In the genomic region with DNA sequence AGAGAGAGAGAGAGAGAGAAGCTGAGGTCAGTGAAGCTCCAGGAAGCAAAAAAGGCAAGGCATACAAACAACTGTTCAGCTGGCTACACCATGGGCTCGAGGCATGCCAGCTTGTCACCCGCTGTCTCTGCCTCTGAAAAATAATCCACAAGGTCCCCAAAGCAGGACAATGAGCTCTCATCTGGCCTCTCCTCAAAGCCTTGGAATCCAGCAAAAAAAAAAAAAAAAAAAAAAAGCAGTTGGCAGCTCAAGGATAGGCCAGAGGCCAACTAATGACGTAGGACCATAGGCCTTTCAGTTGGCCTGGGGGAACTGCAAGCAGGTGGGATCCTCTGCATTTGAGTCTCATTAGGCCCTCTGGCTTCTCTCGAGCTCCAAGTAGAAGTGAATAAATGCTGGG, we compare ENCODE assay signal across 19 mouse cellular contexts. TPM values are rescaled to one million over a fixed set of nuclear protein-coding genes. Genes with fewer than 3 reads are reported as not detected.
A peak's percentile ranks its signal among the peaks of the same experiment; 100 is the strongest.
DNase-seq lines count a peak whose midpoint lies in the region; ATAC-seq lines count a peak whose summit lies in the region.
"Had no signal": no experiment of that assay in that cellular context is flagged by ENCODE, and none has a peak within 500 bp of the region (broad histone marks: within the 10 kb centered on the region; RNA-seq: fewer than 3 reads in every experiment).

No protein-coding gene starts in this region.

- WGBS in embryonic facial prominence, embryonic 14.5 days: 60% methylated on average over 4 of the region's 4 CpGs
- 82% methylated on average over 4 of the region's 4 CpGs for WGBS in embryonic facial prominence, embryonic 10.5 days
- WGBS in hindbrain, embryonic 16.5 days: 50% methylated on average over 4 of the region's 4 CpGs
- 89% methylated on average over 4 of the region's 4 CpGs for WGBS in hindbrain, embryonic 11.5 days

- no peak overlapping the region for H3K4me3 ChIP-seq in embryonic facial prominence, embryonic 14.5 days (ENCODE audit: low read depth, low read length)
- H3K4me3 ChIP-seq in embryonic facial prominence, embryonic 10.5 days: no peak overlapping the region
- H3K4me3 ChIP-seq in hindbrain, embryonic 16.5 days (ENCODE audit: low read length): no peak overlapping the region
- H3K4me3 ChIP-seq in hindbrain, embryonic 11.5 days (ENCODE audit: low read depth, low read length): no peak overlapping the region
- H3K4me3 ChIP-seq: heart, adult 2 months; layer of hippocampus, adult 2 months; limb, embryonic 12.5 days; midbrain, embryonic 12.5 days; myocyte; neural tube, embryonic 15.5 days had no signal

- no peaks in the 10 kb centered on the region for H3K36me3 ChIP-seq in embryonic facial prominence, embryonic 14.5 days (ENCODE audit: control insufficient read depth, insufficient read depth, low read length)
- no peaks in the 10 kb centered on the region for H3K36me3 ChIP-seq in embryonic facial prominence, embryonic 10.5 days (replicated peaks)
- no peaks in the 10 kb centered on the region for H3K36me3 ChIP-seq in hindbrain, embryonic 16.5 days (ENCODE audit: control insufficient read depth, insufficient read depth, low read length)
- no peaks in the 10 kb centered on the region for H3K36me3 ChIP-seq in hindbrain, embryonic 11.5 days (ENCODE audit: control insufficient read depth, insufficient read depth, low read length)
- H3K36me3 ChIP-seq: limb, embryonic 12.5 days; midbrain, embryonic 12.5 days; neural tube, embryonic 15.5 days had no signal

- no peak overlapping the region for H3K27ac ChIP-seq in embryonic facial prominence, embryonic 14.5 days (replicated peaks; ENCODE audit: low read depth, low read length)
- H3K27ac ChIP-seq in embryonic facial prominence, embryonic 10.5 days (replicated peaks): no peak overlapping the region
- no peak overlapping the region for H3K27ac ChIP-seq in hindbrain, embryonic 16.5 days (ENCODE audit: low read depth, low read length)
- no peak overlapping the region for H3K27ac ChIP-seq in hindbrain, embryonic 11.5 days (ENCODE audit: low read depth, low read length)
- H3K27ac ChIP-seq: heart, adult 2 months; layer of hippocampus, adult 2 months; limb, embryonic 12.5 days; liver, embryonic 14.5 days; midbrain, embryonic 12.5 days; neural tube, embryonic 15.5 days had no signal

- no peaks in the 10 kb centered on the region for H3K9me3 ChIP-seq in embryonic facial prominence, embryonic 14.5 days (ENCODE audit: control insufficient read depth, low read length)
- H3K9me3 ChIP-seq in embryonic facial prominence, embryonic 10.5 days: no peaks in the 10 kb centered on the region
- no peaks in the 10 kb centered on the region for H3K9me3 ChIP-seq in hindbrain, embryonic 16.5 days (ENCODE audit: control insufficient read depth, low read length)
- no peaks in the 10 kb centered on the region for H3K9me3 ChIP-seq in hindbrain, embryonic 11.5 days (ENCODE audit: control insufficient read depth, low read length)
- H3K9me3 ChIP-seq: limb, embryonic 12.5 days; midbrain, embryonic 12.5 days; neural tube, embryonic 15.5 days had no signal

- no peak overlapping the region for H3K4me2 ChIP-seq in embryonic facial prominence, embryonic 14.5 days (ENCODE audit: low read depth, low read length)
- no peak overlapping the region for H3K4me2 ChIP-seq in hindbrain, embryonic 16.5 days (ENCODE audit: low read length)
- no peak overlapping the region for H3K4me2 ChIP-seq in hindbrain, embryonic 11.5 days (replicated peaks; ENCODE audit: low read depth, low read length)
- H3K4me2 ChIP-seq: limb, embryonic 12.5 days; midbrain, embryonic 12.5 days; neural tube, embryonic 15.5 days had no signal

- no peak overlapping the region for H3K9ac ChIP-seq in embryonic facial prominence, embryonic 14.5 days (ENCODE audit: low read depth, low read length)
- no peak overlapping the region for H3K9ac ChIP-seq in hindbrain, embryonic 16.5 days (ENCODE audit: low read depth, low read length)
- no peak overlapping the region for H3K9ac ChIP-seq in hindbrain, embryonic 11.5 days (ENCODE audit: low read depth, low read length)
- H3K9ac ChIP-seq: limb, embryonic 12.5 days; liver, embryonic 14.5 days; midbrain, embryonic 12.5 days; neural tube, embryonic 15.5 days had no signal

- H3K27me3 ChIP-seq in embryonic facial prominence, embryonic 14.5 days (replicated peaks; ENCODE audit: control insufficient read depth, insufficient read depth, low read length): peaks cover 10% of the 10 kb centered on the region
- peaks cover 27% of the 10 kb centered on the region for H3K27me3 ChIP-seq in embryonic facial prominence, embryonic 10.5 days (replicated peaks; ENCODE audit: low read depth, poor library complexity, severe bottlenecking)
- no peaks in the 10 kb centered on the region for H3K27me3 ChIP-seq in hindbrain, embryonic 16.5 days (replicated peaks; ENCODE audit: control insufficient read depth, insufficient read depth, low read length)
- no peaks in the 10 kb centered on the region; the same call in 1 of the 2 replicates for H3K27me3 ChIP-seq in hindbrain, embryonic 11.5 days (ENCODE audit: control insufficient read depth, insufficient read depth, low read length)

- ATAC-seq in embryonic facial prominence, embryonic 14.5 days (ENCODE audit: low read depth): no peak
- ATAC-seq in hindbrain, embryonic 16.5 days: peak; percentile 67; the same call in 1 of the 2 replicates
- no peak for ATAC-seq in hindbrain, embryonic 11.5 days (ENCODE audit: low FRiP score)
- ATAC-seq: inflammation-experienced regulatory T-cells, adult 6 months had no signal

- H3K4me1 ChIP-seq in embryonic facial prominence, embryonic 14.5 days (ENCODE audit: control insufficient read depth, insufficient read depth, low read length): peaks cover 6% of the 10 kb centered on the region; the same call in 1 of the 2 replicates
- H3K4me1 ChIP-seq in embryonic facial prominence, embryonic 10.5 days: 0 out of 2 replicates have a peak, but pooled peaks cover 4% of the 10 kb centered on the region
- no peaks in the 10 kb centered on the region; the same call in 1 of the 2 replicates for H3K4me1 ChIP-seq in hindbrain, embryonic 16.5 days (ENCODE audit: control insufficient read depth, insufficient read depth, low read depth, low read length)
- no peaks in the 10 kb centered on the region for H3K4me1 ChIP-seq in hindbrain, embryonic 11.5 days (replicated peaks; ENCODE audit: control insufficient read depth, insufficient read depth, low read length)
- H3K4me1 ChIP-seq: midbrain, embryonic 12.5 days had no signal

- DNase-seq in embryonic facial prominence, embryonic 14.5 days (ENCODE audit: low spot score): peak; percentile 36
- no peak for DNase-seq in embryonic facial prominence, embryonic 10.5 days (ENCODE audit: low spot score)
- DNase-seq in hindbrain, embryonic 11.5 days (ENCODE audit: low spot score): no peak
- DNase-seq in lung, postnatal 36 days: peak; percentile 17
- DNase-seq in lung, adult 18-20 months: no peak
- no peak for DNase-seq in frontal cortex, postnatal 25 days (ENCODE audit: low spot score in 2 of 2)
- DNase-seq: cerebellum, adult 9-11 months; embryo, embryonic 11 days; gastrocnemius, postnatal 10 days; heart, adult 2 months; right cerebral cortex, postnatal 25 days had no signal

RNA-seq across cellular contexts. Expression of a gene that starts 7.6 kb away (rescaled TPM):
- 3.9 and 4.1 TPM in 2 replicates for polyA plus RNA-seq in embryonic facial prominence, embryonic 14.5 days (2014; fragmentation: Nextera tagmentation; extraction: Ambion mirVana)
- 0.57 and 0.93 TPM in 2 replicates for polyA plus RNA-seq in embryonic facial prominence, embryonic 10.5 days (2016; fragmentation: Nextera tagmentation; extraction: Ambion mirVana)
- polyA plus RNA-seq in hindbrain, embryonic 16.5 days (2015; fragmentation: Nextera tagmentation; extraction: Ambion mirVana): 1.8 and 2.8 TPM in 2 replicates
- 1.4 and 1.5 TPM in 2 replicates for polyA plus RNA-seq in hindbrain, embryonic 11.5 days (2014; fragmentation: Nextera tagmentation; extraction: Ambion mirVana)
- polyA plus RNA-seq: myocyte had no signal

RNA-seq across cellular contexts. Expression of a gene that starts 27.7 kb away (rescaled TPM):
- polyA plus RNA-seq in embryonic facial prominence, embryonic 14.5 days (2014; fragmentation: Nextera tagmentation; extraction: Ambion mirVana): 18.9 and 20.7 TPM in 2 replicates
- polyA plus RNA-seq in embryonic facial prominence, embryonic 10.5 days (2016; fragmentation: Nextera tagmentation; extraction: Ambion mirVana): 7.2 and 9.1 TPM in 2 replicates
- 6.2 and 7.6 TPM in 2 replicates for polyA plus RNA-seq in hindbrain, embryonic 16.5 days (2015; fragmentation: Nextera tagmentation; extraction: Ambion mirVana)
- 3.4 and 3.9 TPM in 2 replicates for polyA plus RNA-seq in hindbrain, embryonic 11.5 days (2014; fragmentation: Nextera tagmentation; extraction: Ambion mirVana)
- polyA plus RNA-seq: inflammation-experienced regulatory T-cells, adult 6 months; myocyte had no signal

Comparison
In these comparisons a context has a peak if more than half of its experiments do, and no peak if none do; other contexts are left out.
1. DNase-seq: peak in embryonic facial prominence, embryonic 14.5 days (single experiment) and lung, postnatal 36 days (single experiment); none in embryonic facial prominence, embryonic 10.5 days (single experiment), hindbrain, embryonic 11.5 days (single experiment), lung, adult 18-20 months (0 of 2) and frontal cortex, postnatal 25 days (0 of 2).